Mouse (Mus musculus) small intestine, adult 2 months (tissue): Measurements from ENCODE around the gene Iqce.

ENCODE experiments used
- CTCF ChIP-seq: fragments of 200-500 bp; IDR thresholded peaks from 2 replicates; pipeline ENCODE4 v1.5.1; 2012; ENCODE audit warnings: low read depth, mild to moderate bottlenecking, control low read depth, inconsistent platforms, low read length, moderate library complexity, mixed read lengths; ENCODE audit not compliant: insufficient replicate concordance, insufficient read length; ENCODE audit errors: extremely low read depth
- POLR2A ChIP-seq: fragments of 200-500 bp; IDR thresholded peaks from 2 replicates; pipeline ENCODE4 v1.6.1; 2012; ENCODE audit warnings: low read depth, mild to moderate bottlenecking, control low read depth, inconsistent platforms, low read length, moderate library complexity

- TF ChIP-seq POLR2A = no peak
- no peak for TF ChIP-seq CTCF
These were observed 40.1 kb downstream of the Iqce start for GRCm38 (mm10) chr5:140661875-140662643.
